Mouse (Mus musculus): ENCODE results near the gene Dtx3.

- TF ChIP-seq POLR2A (IDR thresholded peaks at IDR 0.05; ENCODE audit: insufficient read depth, low read length) (no peak), CTCF (IDR thresholded peaks at IDR 0.05; ENCODE audit: low read depth, low read length) (no peak)
These were observed 9.1 kb downstream of the Dtx3 start for GRCm38 (mm10) chr10:127186451-127186850.
